Mouse (Mus musculus) testis, adult 2 months (tissue): ENCODE results near the gene Olfr12.

Experiments used
- CTCF ChIP-seq: fragments of 200-500 bp; IDR thresholded peaks from 2 replicates; pipeline ENCODE4 v1.5.1; 2012; ENCODE audit warnings: low read depth, mild to moderate bottlenecking, inconsistent platforms, low read length, moderate library complexity; ENCODE audit not compliant: control insufficient read depth, insufficient read depth, insufficient replicate concordance
- POLR2A ChIP-seq: fragments of 200-500 bp; IDR thresholded peaks from 2 replicates; pipeline ENCODE4 v1.6.1; 2012; ENCODE audit warnings: low read depth, mild to moderate bottlenecking, inconsistent platforms, low read length, moderate library complexity; ENCODE audit not compliant: control insufficient read depth

DNA sequence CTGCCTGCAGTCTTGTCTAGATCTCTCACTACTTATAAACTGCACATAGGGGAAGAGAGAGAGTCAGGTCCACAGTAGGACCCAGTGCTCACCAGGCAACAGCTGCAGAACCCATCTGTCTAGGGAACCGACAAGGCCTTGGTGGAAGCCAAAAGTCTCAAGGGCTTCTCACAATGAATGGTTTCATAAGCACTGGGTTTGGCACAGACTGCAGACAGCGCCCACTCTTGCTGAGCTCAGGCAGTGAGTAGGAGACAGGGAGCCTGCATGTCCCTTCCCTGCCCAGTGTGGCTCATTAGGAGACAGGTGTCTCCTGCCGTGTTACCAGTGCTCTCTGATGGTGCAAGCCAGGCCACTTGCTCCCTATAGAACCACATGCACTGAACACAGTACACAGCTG lies 20.6 kb downstream of the Olfr12 start:
- no peak for TF ChIP-seq POLR2A
- no peak for TF ChIP-seq CTCF
